Mouse (Mus musculus) ES-Bruce4 (cell line): ENCODE data around the gene Tlr4.

Experiments used
- CTCF ChIP-seq: IDR thresholded peaks from one replicate; pipeline ENCODE4 v1.8.1; 2011; ENCODE audit warnings: low read depth, low read length
- EP300 ChIP-seq: IDR thresholded peaks from 2 replicates; pipeline ENCODE4 v1.6.1; 2011; ENCODE audit warnings: low read depth, low read length; ENCODE audit not compliant: insufficient read depth
- POLR2A ChIP-seq: IDR thresholded peaks from one replicate; pipeline ENCODE4 v1.8.1; 2011; ENCODE audit warnings: low read length; ENCODE audit not compliant: insufficient read depth

- TF ChIP-seq CTCF (no peak), EP300 (no peak), POLR2A (no peak)
Observed at GRCm38 (mm10) chr4:66923616-66924276, 96.4 kb downstream of the Tlr4 start.
